Mouse (Mus musculus) forebrain, embryonic 12.5 days (tissue): Measurements from ENCODE around the gene Slc8a1. TPM values are rescaled to one million over a fixed set of nuclear protein-coding genes. Genes with fewer than 3 reads are reported as not detected.

Source experiments
- ATAC-seq: fragments of 200-750 bp; cut with Nextera tagmentation; 2 replicates; pipeline ENCODE4 v1.8.0; 2017; ENCODE audit warnings: moderate TSS enrichment; ENCODE audit not compliant: low FRiP score
- H3K27ac ChIP-seq: fragments of 300-500 bp; sonication (generic); 2 replicates; pipeline ENCODE4 v1.5.1; 2016; ENCODE audit warnings: mild to moderate bottlenecking
- H3K27me3 ChIP-seq: fragments of 300-500 bp; sonication (generic); 2 replicates; pipeline ENCODE4 v1.6.1; 2016; ENCODE audit warnings: mild to moderate bottlenecking
- H3K36me3 ChIP-seq: fragments of 300-500 bp; sonication (generic); replicated peaks from 2 replicates; pipeline ENCODE4 v1.6.1; 2016; ENCODE audit warnings: mild to moderate bottlenecking
- H3K4me1 ChIP-seq: fragments of 300-500 bp; sonication (generic); 2 replicates; pipeline ENCODE4 v1.6.1; 2016
- H3K4me2 ChIP-seq: fragments of 300-500 bp; sonication (generic); 2 replicates; pipeline ENCODE4 v1.6.1; 2016; ENCODE audit warnings: mild to moderate bottlenecking, moderate library complexity
- H3K4me3 ChIP-seq: fragments of 300-500 bp; sonication (generic); replicated peaks from 2 replicates; pipeline ENCODE4 v1.5.1; 2016; ENCODE audit warnings: mild to moderate bottlenecking
- H3K9ac ChIP-seq: fragments of 300-500 bp; sonication (generic); 2 replicates; pipeline ENCODE4 v1.6.1; 2016; ENCODE audit warnings: mild to moderate bottlenecking
- H3K9me3 ChIP-seq: fragments of 300-500 bp; sonication (generic); 2 replicates; pipeline ENCODE4 v1.6.1; 2016
- WGBS: fragments of 180-500 bp; shearing (Covaris S2); methylation state at CpG from one replicate; pipeline ENCODE4 v1.1.7; 2016; 5-methylcytosine and 5-hydroxymethylcytosine counted together
- polyA plus RNA-seq: library from polyadenylated mRNA; unstranded; fragments of >200 nt; fragmentation: Nextera tagmentation; extraction: Ambion mirVana; gene quantifications from 2 replicates; pipeline ENCODE4 v1.2.1, GENCODE M21; 2016

Slc8a1 gene
- polyA plus RNA-seq, 1 experiment from 2014 or later, result 5.0 TPM

DNA sequence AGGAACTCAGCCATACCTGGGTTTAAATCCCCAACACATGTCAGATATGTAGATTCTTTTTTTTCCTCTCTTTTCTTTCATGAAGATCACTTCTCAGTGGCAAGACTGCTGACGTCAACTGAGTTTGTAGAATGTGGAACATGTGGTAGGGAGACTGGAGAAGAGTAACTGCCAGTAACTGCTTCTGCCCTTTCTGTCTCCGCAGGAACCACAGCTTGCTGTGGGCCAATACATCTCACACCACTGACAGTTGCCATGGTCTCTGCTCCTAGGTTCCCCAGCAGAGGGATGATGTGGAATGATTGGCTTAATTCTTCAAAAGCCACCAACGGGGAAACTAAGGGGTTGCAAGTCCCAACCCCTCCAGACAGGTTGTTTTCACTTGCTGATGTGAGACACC lies 33.4 kb downstream of the Slc8a1 start:
- ATAC-seq, result no peak
- Histone ChIP-seq H3K9me3 (no peaks in the 10 kb centered on the region), H3K27ac (no peak overlapping the region), H3K4me1 (no peaks in the 10 kb centered on the region), H3K36me3 (no peaks in the 10 kb centered on the region), H3K4me3 (no peak overlapping the region), H3K9ac (no peak overlapping the region), H3K4me2 (no peak overlapping the region), H3K27me3 (no peaks in the 10 kb centered on the region)
- WGBS, result 62% methylated on average over 3 of the region's 3 CpGs

DNA sequence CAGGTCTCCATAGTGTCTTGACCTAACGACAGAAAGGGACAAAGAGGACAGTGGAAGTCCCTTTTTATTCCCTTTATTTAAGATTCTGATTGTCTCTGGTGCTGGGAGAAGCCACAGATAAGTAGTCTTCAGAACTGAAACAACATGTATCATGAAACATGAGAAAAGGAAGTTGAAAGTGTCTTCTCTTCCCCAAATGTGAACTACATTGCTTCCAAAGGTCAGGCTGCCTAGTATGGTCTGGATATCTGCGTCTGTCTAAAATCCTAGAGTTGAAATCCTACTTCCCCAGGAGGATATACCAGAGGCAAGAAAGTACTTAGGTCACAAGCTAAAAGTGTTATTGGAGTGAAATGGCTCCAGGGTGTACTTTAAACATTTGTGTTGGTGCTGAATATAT lies 34.9 kb downstream of the Slc8a1 start:
- H3K36me3 ChIP-seq, result no peaks in the 10 kb centered on the region
- H3K4me1 ChIP-seq, result peaks cover 3% of the 10 kb centered on the region; the same call in 1 of the 2 replicates
- H3K27ac ChIP-seq, result no peak overlapping the region
- H3K4me3 ChIP-seq, result no peak overlapping the region
- 67% methylated on average over 2 of the region's 2 CpGs for WGBS
- no peak for ATAC-seq
- no peaks in the 10 kb centered on the region for H3K9me3 ChIP-seq
- no peak overlapping the region for H3K4me2 ChIP-seq
- H3K27me3 ChIP-seq, result no peaks in the 10 kb centered on the region
- no peak overlapping the region for H3K9ac ChIP-seq

DNA sequence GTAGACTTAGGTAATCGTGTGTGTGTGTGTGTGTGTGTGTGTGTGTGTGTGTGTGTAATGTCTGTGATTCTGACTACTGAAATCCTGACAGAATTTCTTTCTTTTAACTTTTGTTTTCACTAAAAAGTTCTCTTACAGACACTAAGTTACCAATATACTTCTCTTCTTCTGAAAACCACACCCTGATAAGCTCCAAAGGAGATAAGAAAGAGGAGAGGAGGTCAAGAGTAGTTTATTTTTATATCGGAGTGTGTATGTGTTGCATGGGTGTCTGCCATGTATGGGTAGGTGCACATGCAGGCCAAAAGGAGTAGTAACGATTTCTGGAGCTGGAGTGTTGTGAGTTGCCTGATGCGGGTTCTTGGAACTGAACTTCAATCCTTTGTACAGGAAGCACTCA lies 36.5 kb downstream of the Slc8a1 start:
- WGBS, result 86% methylated on average over 4 of the region's 4 CpGs
- H3K9ac ChIP-seq, result no peak overlapping the region
- no peak overlapping the region for H3K27ac ChIP-seq
- H3K4me1 ChIP-seq, result peaks cover 3% of the 10 kb centered on the region; the same call in 1 of the 2 replicates
- H3K36me3 ChIP-seq, result no peaks in the 10 kb centered on the region
- no peaks in the 10 kb centered on the region for H3K9me3 ChIP-seq
- no peaks in the 10 kb centered on the region for H3K27me3 ChIP-seq
- H3K4me2 ChIP-seq, result no peak overlapping the region
- no peak for ATAC-seq
- no peak overlapping the region for H3K4me3 ChIP-seq

DNA sequence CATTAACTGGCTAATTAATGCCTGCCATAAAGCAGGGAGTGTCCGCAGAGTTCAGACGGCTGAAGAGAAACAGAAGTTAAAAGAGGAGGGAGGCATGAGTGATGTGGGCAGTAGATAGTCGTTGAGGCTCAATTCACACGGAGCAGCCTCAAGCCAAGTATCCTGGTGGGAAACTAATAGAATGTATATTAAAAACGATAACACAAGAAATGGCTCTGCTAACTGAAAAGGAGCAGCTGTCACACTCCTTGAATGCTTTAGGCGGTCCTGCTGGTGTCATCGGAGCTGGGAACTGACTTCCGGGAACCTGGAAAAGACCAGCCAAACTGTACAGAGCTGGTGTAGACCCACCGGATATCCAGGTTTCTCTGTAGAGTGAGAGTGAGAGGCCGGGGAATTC lies 39.4 kb downstream of the Slc8a1 start:
- no peak overlapping the region for H3K9ac ChIP-seq
- H3K36me3 ChIP-seq, result no peaks in the 10 kb centered on the region
- no peak overlapping the region for H3K4me3 ChIP-seq
- no peak overlapping the region for H3K27ac ChIP-seq
- H3K27me3 ChIP-seq, result no peaks in the 10 kb centered on the region
- no peak for ATAC-seq
- no peak overlapping the region for H3K4me2 ChIP-seq
- H3K4me1 ChIP-seq, result peaks cover 3% of the 10 kb centered on the region; the same call in 1 of the 2 replicates
- 43% methylated on average over 10 of the region's 10 CpGs for WGBS
- H3K9me3 ChIP-seq, result no peaks in the 10 kb centered on the region

DNA sequence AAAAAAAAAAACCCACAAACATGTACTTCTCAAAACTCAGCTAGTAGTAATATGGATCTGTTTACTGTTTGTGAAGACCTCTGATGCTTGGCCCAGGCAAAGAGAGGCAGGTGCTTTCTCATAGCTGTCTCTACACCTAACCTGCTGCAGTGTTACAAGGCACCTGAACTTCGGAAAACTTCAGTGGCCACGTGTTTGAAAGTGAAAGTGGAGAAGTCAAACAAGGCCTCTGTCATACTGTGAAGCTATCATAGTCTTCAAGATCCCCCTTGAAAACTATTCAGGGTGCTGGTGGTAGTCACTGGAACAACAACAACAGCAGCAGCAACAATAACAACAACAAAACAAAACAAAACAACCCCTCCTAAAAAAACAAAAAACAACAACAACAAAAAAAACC lies 40.5 kb downstream of the Slc8a1 start:
- Histone ChIP-seq H3K27me3 (no peaks in the 10 kb centered on the region), H3K9me3 (no peaks in the 10 kb centered on the region), H3K4me3 (no peak overlapping the region), H3K9ac (no peak overlapping the region), H3K27ac (no peak overlapping the region), H3K36me3 (no peaks in the 10 kb centered on the region), H3K4me2 (no peak overlapping the region), H3K4me1 (peaks cover 3% of the 10 kb centered on the region; the same call in 1 of the 2 replicates)
- no peak for ATAC-seq
- 71% methylated on average over 2 of the region's 2 CpGs for whole genome bisulfite sequencing

DNA sequence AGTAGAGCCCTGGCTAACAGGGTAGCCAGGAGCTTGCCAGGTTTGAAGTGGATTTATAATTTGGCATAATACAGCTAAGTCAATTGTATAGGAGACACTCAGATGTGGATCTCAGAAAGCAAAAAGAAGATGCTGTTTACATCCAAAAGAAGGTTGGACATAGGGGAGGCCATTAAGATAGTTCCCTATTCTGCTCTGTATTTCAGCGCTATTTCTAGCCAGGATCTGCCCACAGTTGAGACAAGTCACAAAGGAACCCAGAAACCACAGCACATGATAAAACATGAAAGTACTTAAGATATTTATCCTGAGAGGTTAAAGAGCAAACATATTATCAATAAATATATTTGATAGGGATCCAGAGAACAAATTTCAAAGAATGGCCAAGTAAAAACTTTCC lies 43.2 kb downstream of the Slc8a1 start:
- no peak overlapping the region for H3K4me2 ChIP-seq
- H3K4me1 ChIP-seq, result peaks cover 3% of the 10 kb centered on the region; the same call in 1 of the 2 replicates
- no peak overlapping the region for H3K9ac ChIP-seq
- H3K27me3 ChIP-seq, result no peaks in the 10 kb centered on the region
- no peak for ATAC-seq
- no peaks in the 10 kb centered on the region for H3K36me3 ChIP-seq
- no peaks in the 10 kb centered on the region for H3K9me3 ChIP-seq
- 95% methylated on average over 1 of the region's 1 CpGs for WGBS
- no peak overlapping the region for H3K27ac ChIP-seq
- H3K4me3 ChIP-seq, result no peak overlapping the region

DNA sequence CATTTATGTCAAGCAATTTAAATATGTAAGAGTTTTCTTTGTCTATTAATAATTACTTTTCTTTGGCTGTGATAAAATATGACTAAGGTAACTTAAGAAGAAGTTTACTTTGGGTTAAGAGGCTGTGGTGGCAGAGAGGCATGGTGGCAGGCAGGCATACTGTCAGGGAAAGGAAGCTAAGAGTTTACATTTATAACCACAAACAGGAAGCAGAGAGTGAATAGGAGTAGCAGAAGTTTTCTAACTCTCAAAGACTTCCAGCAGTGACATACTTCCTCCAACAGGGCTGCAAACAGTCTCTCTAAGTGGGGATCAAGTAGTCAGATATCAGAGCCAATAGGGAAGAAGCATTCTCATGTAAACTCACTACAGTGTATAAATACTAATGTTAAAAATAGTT lies 58.6 kb downstream of the Slc8a1 start:
- H3K36me3 ChIP-seq, result no peaks in the 10 kb centered on the region
- no peak for ATAC-seq

DNA sequence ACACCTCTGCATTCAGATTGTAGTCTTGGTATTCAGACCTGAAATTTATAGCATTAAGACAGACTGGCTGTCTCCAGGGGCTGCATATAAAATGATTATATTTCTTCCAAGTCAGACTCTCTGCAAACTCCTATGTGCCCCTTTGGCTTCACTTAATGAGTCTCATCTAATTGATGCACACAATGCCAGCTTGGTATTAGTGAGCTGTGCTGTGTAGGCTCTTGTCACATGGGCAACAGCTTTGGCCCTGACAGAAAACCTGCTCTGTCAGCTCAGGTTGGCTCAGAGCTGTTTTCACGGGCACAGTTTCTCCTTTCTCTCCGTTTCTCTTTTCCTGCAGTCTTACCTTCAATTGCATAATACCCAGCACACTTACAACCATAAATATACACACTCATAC lies 60.7 kb downstream of the Slc8a1 start:
- Histone ChIP-seq H3K27ac (no peak overlapping the region), H3K27me3 (peaks cover 15% of the 10 kb centered on the region), H3K4me3 (no peak overlapping the region), H3K9me3 (no peaks in the 10 kb centered on the region), H3K4me2 (no peak overlapping the region), H3K36me3 (no peaks in the 10 kb centered on the region), H3K9ac (no peak overlapping the region), H3K4me1 (no peaks in the 10 kb centered on the region)
- WGBS, result 74% methylated on average over 2 of the region's 2 CpGs
- ATAC-seq, result no peak

More for the DNA sequence above, 58.6 kb downstream of the Slc8a1 start:
- H3K4me1 ChIP-seq, result no peaks in the 10 kb centered on the region
- no peak overlapping the region for H3K4me3 ChIP-seq
- H3K9me3 ChIP-seq, result no peaks in the 10 kb centered on the region
- H3K27ac ChIP-seq, result no peak overlapping the region
- H3K9ac ChIP-seq, result no peak overlapping the region
- no peaks in the 10 kb centered on the region for H3K27me3 ChIP-seq
- no peak overlapping the region for H3K4me2 ChIP-seq

DNA sequence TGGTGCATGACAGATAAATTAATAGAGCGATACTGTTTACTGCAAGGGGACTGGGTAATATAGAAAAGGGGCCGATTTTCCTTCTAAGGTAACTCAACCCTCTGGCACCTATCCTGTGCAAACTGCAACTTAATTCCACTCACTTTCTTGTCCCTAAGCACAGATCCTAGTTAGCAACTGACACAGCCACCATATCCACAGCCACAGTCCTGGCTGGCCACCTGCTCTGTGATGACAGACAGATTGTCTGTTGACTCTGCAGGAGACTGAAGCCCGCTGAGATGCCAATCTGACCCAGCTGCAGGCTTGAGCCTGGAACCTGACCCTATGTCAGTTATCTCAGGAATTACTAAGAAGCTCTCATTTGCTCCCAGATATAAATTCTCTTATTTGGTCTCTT lies 62.0 kb downstream of the Slc8a1 start:
- H3K4me3 ChIP-seq, result no peak overlapping the region
- H3K4me1 ChIP-seq, result no peaks in the 10 kb centered on the region
- H3K27ac ChIP-seq, result no peak overlapping the region
- no peak overlapping the region for H3K4me2 ChIP-seq
- no peak for ATAC-seq
- H3K9me3 ChIP-seq, result no peaks in the 10 kb centered on the region
- H3K27me3 ChIP-seq, result peaks cover 27% of the 10 kb centered on the region
- no peak overlapping the region for H3K9ac ChIP-seq
- WGBS, result 64% methylated on average over 3 of the region's 3 CpGs
- H3K36me3 ChIP-seq, result no peaks in the 10 kb centered on the region

DNA sequence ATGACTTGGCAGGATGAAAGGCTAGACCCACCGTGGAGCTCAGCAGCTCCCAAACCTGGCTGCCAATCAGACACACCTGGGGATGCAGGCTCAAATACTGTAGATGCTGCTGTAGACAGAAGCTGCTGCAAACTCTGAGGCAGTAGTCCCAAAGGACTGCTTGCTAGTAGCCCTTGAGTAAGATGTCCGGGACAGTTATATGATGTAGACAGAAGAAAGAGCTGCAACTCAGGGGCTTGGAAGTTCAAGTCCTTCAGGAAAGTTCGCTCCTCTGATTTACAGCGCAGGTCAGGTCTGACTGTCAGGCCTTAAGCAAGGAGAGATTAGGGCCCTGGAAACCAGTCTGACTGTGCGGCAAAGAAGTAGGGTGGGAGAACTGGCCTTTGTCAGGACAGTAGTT lies 66.9 kb downstream of the Slc8a1 start:
- peaks cover 11% of the 10 kb centered on the region for H3K4me1 ChIP-seq
- H3K9ac ChIP-seq, result no peak overlapping the region
- H3K27me3 ChIP-seq, result peaks cover 44% of the 10 kb centered on the region
- WGBS, result 5% methylated on average over 5 of the region's 5 CpGs
- ATAC-seq, result no peak
- H3K4me2 ChIP-seq, result no peak overlapping the region
- no peak overlapping the region for H3K27ac ChIP-seq
- H3K36me3 ChIP-seq, result no peaks in the 10 kb centered on the region
- H3K4me3 ChIP-seq, result no peak overlapping the region
- no peaks in the 10 kb centered on the region for H3K9me3 ChIP-seq

DNA sequence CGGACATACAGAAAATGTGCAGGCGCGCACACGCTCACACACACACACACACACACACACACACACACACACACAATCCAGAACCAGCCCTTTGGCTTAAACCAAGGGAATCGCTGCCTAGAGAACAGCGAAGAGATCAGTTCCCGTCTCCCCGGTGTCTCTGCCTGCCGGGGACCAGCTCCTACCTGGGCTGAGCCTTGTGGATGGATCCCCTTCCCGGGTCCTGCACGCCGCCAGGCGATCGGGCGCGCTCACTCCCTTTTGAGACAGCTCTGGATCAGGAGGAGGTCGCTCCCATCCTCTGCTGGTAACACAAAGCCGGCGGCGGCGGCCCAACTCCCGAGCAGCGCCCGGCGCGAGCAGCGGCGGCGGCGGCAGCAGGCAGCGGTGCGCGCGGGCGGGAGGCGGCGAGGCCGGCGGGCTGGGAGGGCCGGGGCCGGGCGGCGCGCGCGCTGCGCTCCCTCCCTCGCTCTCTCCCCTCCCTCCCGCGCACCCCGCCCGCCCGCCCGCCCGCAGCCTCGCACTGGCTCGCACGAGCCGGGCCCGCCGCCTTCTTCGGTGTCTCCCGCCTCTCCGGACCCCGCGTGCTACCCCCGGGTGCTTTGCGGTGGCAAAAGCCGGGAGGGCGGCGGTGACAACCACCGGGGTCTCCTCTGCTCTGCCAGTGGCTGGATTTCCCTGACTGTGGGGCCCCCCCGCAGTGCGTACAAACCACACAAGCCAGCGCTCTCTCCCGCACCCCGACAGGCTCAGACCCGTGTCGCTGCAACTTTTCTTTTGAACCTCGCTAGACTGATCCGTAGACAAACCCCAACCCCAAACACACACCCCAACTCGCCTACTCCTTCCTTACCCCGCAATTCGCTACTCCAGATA lies 68.1 kb downstream of the Slc8a1 start:
- Histone ChIP-seq H3K9me3 (no peaks in the 10 kb centered on the region), H3K4me3 (peak overlapping the region; percentile 67), H3K9ac (peak overlapping the region; percentile 77), H3K27ac (peak overlapping the region; percentile 91), H3K36me3 (no peaks in the 10 kb centered on the region), H3K27me3 (peaks cover 44% of the 10 kb centered on the region), H3K4me1 (peaks cover 11% of the 10 kb centered on the region), H3K4me2 (peak overlapping the region; percentile 92)
- under 1% methylated on average over 45 of the region's 84 CpGs for WGBS
- ATAC-seq, result peak; percentile 83

DNA sequence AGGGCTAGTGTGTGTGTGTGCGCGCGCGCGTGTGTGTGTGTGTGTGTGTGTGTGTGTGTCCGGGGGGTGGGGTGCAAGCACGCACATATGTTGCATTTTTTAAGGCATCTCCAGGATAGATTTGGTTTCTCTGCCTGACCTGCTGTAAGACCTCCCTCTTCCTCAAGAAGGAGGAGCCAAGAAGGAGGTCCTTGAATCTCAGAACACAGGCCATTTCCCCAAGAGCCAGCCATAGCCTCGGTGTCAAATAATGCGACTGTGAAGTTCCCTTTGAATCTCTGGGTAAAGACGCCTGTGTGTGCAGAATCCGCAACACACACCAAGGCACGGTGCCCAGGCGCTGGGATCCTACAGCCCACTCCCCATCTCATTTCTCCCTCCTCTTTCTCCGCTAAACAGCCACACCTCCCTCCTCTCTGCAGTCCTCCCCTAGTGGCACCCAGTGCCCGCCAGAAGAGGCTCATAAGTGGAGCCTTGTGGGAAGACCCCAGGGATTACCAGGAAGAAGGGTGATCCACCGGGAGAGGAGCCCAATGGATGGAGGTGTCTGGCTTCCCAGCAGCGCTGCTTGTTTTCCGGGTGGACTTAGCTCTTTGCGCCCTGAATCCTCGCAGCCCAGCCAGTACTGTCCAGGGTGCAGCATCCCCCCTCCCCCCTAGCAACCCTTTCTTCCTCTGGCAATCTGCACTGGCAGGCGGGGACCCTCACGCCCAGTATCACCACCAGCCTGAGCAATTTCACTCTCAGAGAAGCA lies 68.9 kb downstream of the Slc8a1 start:
- Histone ChIP-seq H3K36me3 (no peaks in the 10 kb centered on the region), H3K9me3 (no peaks in the 10 kb centered on the region), H3K27ac (peak overlapping the region; percentile 91), H3K27me3 (peaks cover 44% of the 10 kb centered on the region), H3K4me1 (peaks cover 11% of the 10 kb centered on the region), H3K4me3 (peak overlapping the region; percentile 67), H3K9ac (peak overlapping the region; percentile 77), H3K4me2 (peak overlapping the region; percentile 92)
- under 1% methylated on average over 22 of the region's 22 CpGs for WGBS
- peak; percentile 90 for ATAC-seq
